Mouse (Mus musculus): ENCODE data around the gene Dst.
"Not testable (repeated sequence)": the region's sequence is repeated elsewhere in the genome, so short reads cannot be mapped to it uniquely, and the experiment has no call there.

Gene Dst

DNA sequence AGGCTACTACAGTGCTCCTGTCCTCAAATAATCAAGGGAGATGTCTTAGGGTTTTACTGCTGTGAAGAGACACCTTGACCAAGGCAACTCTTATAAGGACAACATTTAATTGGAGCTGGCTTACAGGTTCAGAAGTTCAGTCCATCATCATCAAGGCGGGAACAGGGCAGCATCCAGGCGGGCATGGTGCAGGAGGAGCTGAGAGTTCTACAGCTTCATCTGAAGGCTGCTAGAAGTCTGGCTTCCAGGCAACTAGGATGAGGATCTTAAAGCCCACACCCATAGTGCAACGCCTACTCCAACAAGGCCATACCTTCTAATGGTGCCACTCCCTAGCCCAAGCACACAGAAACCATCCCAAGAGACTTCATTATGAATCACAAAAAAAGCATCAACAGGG lies 400.8 kb downstream of the Dst start:
- DNase-seq, result not testable (repeated sequence)

DNA sequence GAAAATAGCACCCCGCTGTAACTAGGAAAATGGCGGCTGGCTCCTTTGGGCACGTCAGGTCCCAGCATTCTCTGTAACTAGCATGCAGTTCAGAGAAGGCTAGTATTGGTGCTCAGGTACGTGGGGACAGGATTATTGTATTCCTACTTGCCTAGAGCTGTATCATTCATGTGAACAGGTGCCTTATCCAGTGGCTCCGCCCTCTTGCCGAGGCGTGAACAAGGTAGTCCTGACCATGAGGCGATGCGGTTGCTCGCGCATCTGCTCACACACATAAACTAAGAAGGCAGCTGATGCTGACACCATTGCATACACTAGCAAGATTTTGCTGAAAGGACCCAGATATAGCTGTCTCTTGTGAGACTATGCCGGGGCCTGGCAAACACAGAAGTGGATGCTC lies 401.4 kb downstream of the Dst start:
- no peak for DNase-seq

DNA sequence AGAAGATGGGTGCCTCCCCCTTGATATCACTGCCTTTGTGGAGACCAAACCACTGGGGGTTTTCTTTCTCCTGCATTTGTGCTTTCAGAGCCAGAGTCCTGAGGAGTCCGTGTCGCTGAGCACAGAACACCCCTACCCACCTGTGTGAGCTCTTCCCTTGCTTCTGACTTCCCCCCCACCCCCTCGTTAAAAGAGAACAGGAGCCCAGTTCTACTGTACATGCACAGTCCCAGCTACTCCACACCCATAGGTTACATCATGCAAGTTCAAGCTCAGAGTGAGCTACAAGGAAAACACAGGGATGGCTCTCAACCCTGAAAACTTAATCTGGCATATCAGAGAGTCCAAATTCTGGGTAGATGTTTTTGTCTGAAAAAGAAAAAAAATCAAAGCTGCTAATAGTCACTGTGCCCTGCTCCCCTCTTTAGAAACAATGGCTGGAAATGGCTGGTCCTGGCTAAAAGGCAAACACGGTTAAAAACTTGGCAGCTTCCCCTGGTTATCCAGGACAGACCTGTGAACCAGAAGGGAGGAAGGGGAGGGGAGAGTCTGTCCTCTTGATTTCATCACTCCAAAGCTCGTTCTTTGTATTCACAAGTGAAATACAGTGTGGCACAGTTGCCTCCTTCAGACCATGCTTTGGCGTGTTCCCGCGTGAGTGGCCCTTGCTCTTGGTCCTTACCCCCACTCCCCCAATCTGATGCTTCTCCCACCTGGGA lies 402.7 kb downstream of the Dst start:
- DNase-seq, result no peak

DNA sequence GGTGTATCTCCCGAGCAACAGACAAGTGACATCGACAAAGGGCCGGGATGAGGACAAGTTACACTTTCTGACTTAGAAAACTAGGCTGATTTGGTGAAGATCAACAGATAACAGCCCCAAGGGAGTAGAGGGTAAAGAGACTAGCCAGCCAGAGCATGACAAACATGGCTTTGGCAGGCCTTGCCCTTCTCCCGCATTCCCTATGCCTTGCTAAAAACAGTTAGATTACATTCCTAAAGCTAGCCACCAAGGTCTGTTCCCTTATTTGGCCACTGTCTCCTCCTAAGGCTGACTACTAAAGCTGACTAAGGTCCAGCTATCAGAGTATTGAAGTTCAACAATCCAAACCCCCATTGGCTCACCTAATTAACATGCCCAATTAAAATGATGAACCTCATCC lies 404.8 kb downstream of the Dst start:
- DNase-seq, result no peak

DNA sequence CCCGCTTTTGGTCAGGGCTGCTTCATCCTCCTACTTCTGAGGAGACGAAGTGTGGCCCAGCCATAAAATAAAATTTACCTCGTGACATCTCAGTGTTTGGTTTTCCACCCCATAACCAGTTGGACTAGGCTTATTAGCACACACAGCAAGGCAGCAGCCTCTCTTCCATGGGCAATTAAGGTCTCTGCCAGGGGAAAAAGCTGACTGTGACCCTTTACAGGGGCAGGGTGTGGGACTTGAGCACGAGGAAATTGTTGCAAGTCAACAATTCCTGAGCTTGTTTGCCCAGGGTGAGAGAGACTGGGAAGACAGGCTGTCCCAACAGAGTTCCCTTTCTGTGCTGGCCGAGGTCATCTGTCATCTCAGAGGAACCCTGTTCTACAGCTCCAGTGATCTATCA lies 407.4 kb downstream of the Dst start:
- no peak for DNase-seq

DNA sequence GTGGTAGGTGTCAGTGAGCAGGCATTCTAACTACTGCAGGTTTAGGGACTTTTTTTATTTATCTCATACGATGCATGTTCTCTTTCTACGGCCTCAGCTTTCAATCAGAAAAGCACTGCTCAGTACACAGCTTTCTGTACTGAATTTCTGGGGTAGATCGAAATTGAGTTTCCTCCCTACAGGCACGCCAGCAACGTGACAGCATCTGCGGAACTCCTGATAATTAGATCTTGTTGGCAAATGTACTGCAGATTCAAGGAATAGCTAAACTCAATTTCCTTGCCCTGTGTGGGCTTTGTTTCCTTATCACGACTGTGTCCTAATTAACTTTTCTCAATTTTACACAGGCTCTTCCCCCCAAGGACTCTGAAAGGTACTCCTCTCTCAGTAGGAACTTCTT lies 416.2 kb downstream of the Dst start:
- no peak for DNase-seq

DNA sequence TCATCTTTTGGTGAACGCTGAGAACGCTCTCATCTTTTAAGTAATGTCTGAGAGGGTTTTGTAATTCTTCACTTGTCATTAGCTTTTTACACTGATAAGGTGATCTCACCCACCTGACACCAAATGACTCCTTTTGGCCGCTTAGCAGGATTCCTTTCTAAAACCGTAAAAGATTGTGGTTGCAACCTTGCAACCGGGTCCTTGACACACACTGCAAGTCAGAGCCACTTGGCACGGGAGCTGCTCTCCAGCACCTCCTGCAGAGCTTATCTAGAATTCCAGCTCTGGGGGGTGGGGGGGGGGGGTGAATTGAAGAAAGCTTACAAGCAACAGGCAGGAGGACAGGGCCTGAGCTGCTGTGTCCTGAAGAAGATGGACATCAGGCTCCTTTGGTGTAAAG lies 420.6 kb downstream of the Dst start:
- no peak for DNase-seq

DNA sequence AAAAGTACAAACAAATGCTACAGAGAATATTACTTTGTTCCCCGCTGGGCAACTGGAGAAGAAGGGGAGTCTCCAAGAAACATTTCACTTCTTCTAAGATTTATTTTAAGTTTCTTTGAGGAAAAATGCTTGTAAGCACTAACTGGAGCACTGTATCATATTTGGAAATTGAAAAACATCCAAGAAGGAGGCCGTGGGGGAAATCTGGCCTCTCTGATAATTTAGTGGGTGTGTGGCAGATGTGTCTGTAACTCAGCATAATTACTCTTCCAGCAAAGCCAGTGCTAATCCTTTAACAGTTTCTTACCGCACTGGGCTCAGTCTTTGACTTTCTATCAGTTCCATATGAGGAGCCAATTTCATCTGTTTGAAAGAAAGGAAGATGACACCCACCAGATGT lies 423.7 kb downstream of the Dst start:
- DNase-seq, result no peak

All from B cell, adult 2 months (primary cell).